Mouse (Mus musculus) small intestine, adult 2 months (tissue): ENCODE data around the gene Npvf.

Experiments
- CTCF ChIP-seq: fragments of 200-500 bp; IDR thresholded peaks from 2 replicates; pipeline ENCODE4 v1.5.1; 2012; ENCODE audit warnings: low read depth, mild to moderate bottlenecking, control low read depth, inconsistent platforms, low read length, moderate library complexity, mixed read lengths; ENCODE audit not compliant: insufficient replicate concordance, insufficient read length; ENCODE audit errors: extremely low read depth
- POLR2A ChIP-seq: fragments of 200-500 bp; IDR thresholded peaks from 2 replicates; pipeline ENCODE4 v1.6.1; 2012; ENCODE audit warnings: low read depth, mild to moderate bottlenecking, control low read depth, inconsistent platforms, low read length, moderate library complexity

DNA sequence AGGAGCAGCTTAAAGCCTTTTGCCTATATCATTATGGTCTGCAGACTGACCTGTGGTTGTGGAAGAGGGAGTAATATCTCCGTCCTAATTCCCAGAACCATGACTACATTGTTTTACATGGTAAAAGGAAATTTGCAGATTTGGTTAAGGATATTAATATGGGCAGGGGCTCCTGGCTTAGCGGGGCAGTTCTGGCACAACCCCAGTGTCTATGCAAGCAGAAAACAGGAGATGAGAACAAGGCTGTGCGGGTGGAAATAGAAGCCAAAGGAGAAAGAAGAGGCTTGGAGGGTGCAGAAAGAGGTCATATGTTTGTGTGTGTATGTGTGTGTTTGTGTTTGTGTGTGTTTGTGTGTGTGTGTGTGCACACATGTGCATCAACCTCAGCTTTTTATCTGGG is 17.0 kb upstream of the Npvf start:
- TF ChIP-seq CTCF, result no peak
- no peak for TF ChIP-seq POLR2A
